Mouse (Mus musculus): ENCODE results near the gene Glrx. TPM values are rescaled to one million over a fixed set of nuclear protein-coding genes. Genes with fewer than 3 reads are reported as not detected.

The Glrx gene
- polyA plus RNA-seq, 1 experiment from 2014 or later, result 118 TPM

Other genes with a start within 250 kb of the Glrx start
- 11.2 and 13.3 TPM in 2 replicates for gene Ell2, start 133.1 kb upstream of the Glrx start, polyA plus RNA-seq (2015; fragmentation: Nextera tagmentation; extraction: Ambion mirVana)
- gene Rhobtb3, start 104.1 kb downstream of the Glrx start, polyA plus RNA-seq (2015; fragmentation: Nextera tagmentation; extraction: Ambion mirVana), result 27.5 and 33.4 TPM in 2 replicates
- gene Spata9, start 127.3 kb downstream of the Glrx start, polyA plus RNA-seq (2015; fragmentation: Nextera tagmentation; extraction: Ambion mirVana), result 0.45 and 0.70 TPM in 2 replicates
- gene Rfesd, start 178.9 kb downstream of the Glrx start, polyA plus RNA-seq (2015; fragmentation: Nextera tagmentation; extraction: Ambion mirVana), result 20.3 and 22.4 TPM in 2 replicates
- 0.09 and 0.10 TPM in 2 replicates for gene Gpr150, start 217.1 kb downstream of the Glrx start, polyA plus RNA-seq (2015; fragmentation: Nextera tagmentation; extraction: Ambion mirVana)